Mouse (Mus musculus) lung, postnatal 25 days (tissue): ENCODE data around the gene Sar1a.

Experiments
- DNase-seq: peaks from one replicate; pipeline ENCODE4 v3.0.0; 2022; ENCODE audit warnings: low spot score

Sar1a gene

GRCm38 (mm10) chr10:61680015-61680913 lies at the start of gene Sar1a:
Gene Sar1a (plus strand): TSS chr10:61680299.
- peak; percentile 98 for DNase-seq

GRCm38 (mm10) chr10:61632445-61632844 lies 47.7 kb upstream of the Sar1a start:
- DNase-seq: no peak

- DNase-seq: no peak
Observed at GRCm38 (mm10) chr10:61637055-61637454, 43.0 kb upstream of the Sar1a start.

- no peak for DNase-seq
Observed at GRCm38 (mm10) chr10:61640363-61640762, 39.7 kb upstream of the Sar1a start.

GRCm38 (mm10) chr10:61646557-61646956 lies 33.5 kb upstream of the Sar1a start:
- no peak for DNase-seq

GRCm38 (mm10) chr10:61647790-61648736 lies 32.0 kb upstream of the Sar1a start, which contains the start of gene Ppa1:
Gene Ppa1 (plus strand): TSS chr10:61648552.
- peak; percentile 81 for DNase-seq

GRCm38 (mm10) chr10:61648737-61649645 lies 31.1 kb upstream of the Sar1a start:
- DNase-seq: no peak

GRCm38 (mm10) chr10:61654105-61654504 lies 26.0 kb upstream of the Sar1a start:
- DNase-seq: no peak

- no peak for DNase-seq
Observed at GRCm38 (mm10) chr10:61654691-61655090, 25.4 kb upstream of the Sar1a start.

- no peak for DNase-seq
Observed at GRCm38 (mm10) chr10:61655188-61655587, 24.9 kb upstream of the Sar1a start.

GRCm38 (mm10) chr10:61656928-61657882 lies 22.9 kb upstream of the Sar1a start:
- no peak for DNase-seq

GRCm38 (mm10) chr10:61657985-61658384 lies 22.1 kb upstream of the Sar1a start:
- no peak for DNase-seq

GRCm38 (mm10) chr10:61661887-61662286 lies 18.2 kb upstream of the Sar1a start:
- DNase-seq: no peak

- no peak for DNase-seq
Observed at GRCm38 (mm10) chr10:61662391-61662988, 17.6 kb upstream of the Sar1a start.

- DNase-seq: no peak
Observed at GRCm38 (mm10) chr10:61665111-61665510, 15.0 kb upstream of the Sar1a start.

- DNase-seq: no peak
Observed at GRCm38 (mm10) chr10:61665651-61666050, 14.4 kb upstream of the Sar1a start.

GRCm38 (mm10) chr10:61669289-61669688 lies 10.8 kb upstream of the Sar1a start:
- no peak for DNase-seq

GRCm38 (mm10) chr10:61669896-61670295 lies 10.2 kb upstream of the Sar1a start:
- no peak for DNase-seq

- no peak for DNase-seq
Observed at GRCm38 (mm10) chr10:61670758-61671157, 9.3 kb upstream of the Sar1a start.

GRCm38 (mm10) chr10:61675935-61676334 lies 4.2 kb upstream of the Sar1a start:
- DNase-seq: no peak
